Mouse (Mus musculus) T-helper 2 cell (primary cell): ENCODE data around the gene Borcs6.

Source experiments
- in situ Hi-C: fragments of 300-600 bp; cut with MboI, MseI; formaldehyde crosslinking; loops from one replicate; pipeline ENCODE4 v1.15.1; 2025; ENCODE audit warnings: high pct_unique_total_duplicates

Borcs6 gene

DNA sequence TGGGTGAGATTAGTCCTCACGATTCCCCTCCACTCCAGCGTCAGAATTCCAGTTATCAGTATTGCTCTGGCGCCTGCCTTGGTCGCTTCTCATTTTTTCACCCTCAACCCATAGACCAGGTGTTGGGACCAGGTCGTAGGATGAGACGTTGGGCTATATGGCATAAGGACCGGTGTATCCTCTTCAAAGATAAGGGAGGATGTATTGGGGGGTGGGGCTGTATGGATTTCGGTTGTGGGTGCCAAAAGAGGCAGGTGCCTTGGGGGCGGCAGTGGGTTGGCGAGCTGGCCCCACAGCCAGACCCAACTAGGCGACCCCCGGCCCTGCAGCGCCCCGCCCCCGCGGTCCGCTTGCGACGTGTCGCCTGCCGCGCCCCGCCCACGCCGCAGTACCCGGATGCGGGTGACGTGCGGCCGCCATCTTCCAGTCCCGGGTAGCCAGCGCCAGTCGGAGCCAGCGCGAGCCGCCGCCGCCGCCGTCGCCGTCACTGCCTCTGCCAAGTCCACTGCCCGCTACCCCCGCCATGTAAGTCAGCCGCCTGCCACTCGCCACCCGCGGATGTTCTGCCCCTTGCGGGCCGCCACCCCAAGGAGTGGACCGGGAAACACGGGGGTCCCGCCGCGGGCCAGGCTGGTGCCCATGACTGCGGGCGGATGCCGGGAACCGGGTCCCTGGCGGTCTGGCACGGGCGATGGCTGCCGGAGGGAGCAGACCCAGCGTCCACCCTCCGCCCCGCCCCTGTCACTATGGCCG, 28.8 kb downstream of the Borcs6 start, which contains the start of gene Vamp2:
Gene Vamp2, plus strand, starts transcription at position 388 of the 753 bp plus-strand sequence.
- in situ Hi-C loops, result no loop called here

DNA sequence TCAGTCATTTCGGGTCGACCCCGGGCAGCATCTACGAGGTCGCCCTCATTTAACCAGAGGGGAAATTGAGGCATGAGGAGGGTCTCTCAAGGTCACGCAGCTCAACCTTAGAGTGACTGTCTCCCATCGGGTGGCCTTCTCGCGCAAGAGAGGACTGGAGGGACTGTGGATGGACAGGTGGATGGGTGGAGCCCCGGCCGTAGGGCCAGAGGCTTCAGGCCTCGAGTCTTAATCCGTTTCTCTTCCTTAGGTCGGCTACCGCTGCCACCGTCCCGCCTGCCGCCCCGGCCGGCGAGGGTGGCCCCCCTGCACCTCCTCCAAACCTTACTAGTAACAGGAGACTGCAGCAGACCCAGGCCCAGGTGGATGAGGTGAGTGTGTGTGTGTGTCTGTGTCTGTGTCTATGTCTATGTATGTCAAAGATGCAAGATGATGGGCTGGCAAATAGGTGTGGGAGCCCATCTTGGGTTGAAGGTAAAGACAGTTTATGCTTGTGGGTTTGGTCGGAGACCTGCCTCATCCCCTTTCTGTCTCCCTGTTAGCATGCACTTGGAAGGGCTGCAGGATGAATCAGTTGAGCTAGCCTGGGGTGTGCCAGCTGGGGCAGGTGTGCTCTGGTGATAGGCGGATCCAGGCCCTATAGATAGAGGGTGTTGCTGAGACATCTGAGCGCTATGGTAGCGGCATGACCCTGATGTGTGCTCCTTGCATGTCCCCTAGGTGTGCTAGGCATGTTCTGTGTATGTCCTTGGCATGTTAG, 29.5 kb downstream of the Borcs6 start:
- in situ Hi-C loops, result no loop called here

GRCm38 (mm10) chr11:69089616-69090290, 30.2 kb downstream of the Borcs6 start:
- in situ Hi-C loops, result loop anchor here (10.0 kb wide), 1 partner anchor 575 kb away; the partner anchor contains the start of genes Cd68 and Mpdu1

DNA sequence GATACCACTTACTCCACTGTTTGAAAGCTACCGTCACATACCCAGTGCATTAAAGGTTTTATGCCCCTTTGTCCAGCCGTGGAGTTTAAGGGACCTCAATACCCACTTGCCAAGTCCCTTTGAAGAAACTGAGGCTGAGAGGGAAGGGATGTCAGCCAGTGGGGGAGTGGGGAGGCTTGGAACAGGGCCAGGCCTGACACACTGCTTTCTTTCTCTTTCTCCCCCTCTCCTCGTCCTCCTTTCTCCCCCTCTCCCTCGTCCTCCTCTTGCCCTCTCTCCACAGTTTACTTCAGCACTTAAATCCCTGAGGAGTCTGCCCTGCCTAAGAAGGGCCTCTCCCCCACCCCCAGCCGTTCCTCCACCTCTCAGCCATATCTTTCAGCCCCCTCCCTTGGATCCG, 30.9 kb downstream of the Borcs6 start:
- in situ Hi-C loops, result loop anchor here (10.0 kb wide), 1 partner anchor 574 kb away; the partner anchor contains the start of genes Cd68 and Mpdu1

GRCm38 (mm10) chr11:69091566-69092385, 32.3 kb downstream of the Borcs6 start:
- in situ Hi-C loops, result loop anchor here (10.0 kb wide), 1 partner anchor 573 kb away; the partner anchor contains the start of genes Cd68 and Mpdu1

DNA sequence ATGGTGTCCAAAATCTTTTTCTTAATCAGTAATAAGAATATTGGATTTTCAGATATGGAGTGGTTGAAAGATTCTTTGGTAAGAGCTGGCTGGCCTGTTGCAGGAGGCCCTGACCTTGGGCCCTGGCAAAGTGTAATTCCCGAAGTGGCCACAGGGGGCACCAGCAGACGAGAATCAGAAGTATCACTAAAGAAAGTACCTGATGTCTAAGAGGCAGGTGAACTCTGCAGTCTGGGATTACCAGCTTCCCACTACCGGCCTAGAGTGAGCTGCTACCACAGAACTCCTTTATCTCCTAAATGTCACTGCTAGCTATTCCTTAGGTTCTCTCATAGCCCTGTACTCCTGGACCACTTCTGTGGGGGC, 32.9 kb downstream of the Borcs6 start:
- in situ Hi-C loops, result loop anchor here (10.0 kb wide), 1 partner anchor 572 kb away; the partner anchor contains the start of genes Cd68 and Mpdu1

DNA sequence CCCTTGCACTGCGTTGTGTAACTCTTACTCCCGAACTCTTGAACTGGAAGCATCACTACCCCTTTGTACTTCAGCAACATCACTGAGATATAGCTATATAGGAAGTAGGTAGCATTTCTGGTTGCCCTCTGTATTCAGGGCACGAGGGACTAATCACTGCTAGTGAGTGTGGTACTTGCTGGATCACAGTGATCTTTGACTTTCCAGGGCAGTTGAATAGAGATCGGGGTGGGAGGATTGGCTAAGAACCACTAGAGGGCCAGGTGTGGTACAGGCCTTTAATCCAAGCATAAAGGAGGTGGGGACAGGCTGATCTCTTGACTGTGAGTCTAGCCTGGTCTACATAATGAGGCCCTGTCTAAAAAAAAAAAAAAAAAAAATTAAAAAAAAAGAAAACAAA, 33.4 kb downstream of the Borcs6 start:
- in situ Hi-C loops, result loop anchor here (10.0 kb wide), 1 partner anchor 572 kb away; the partner anchor contains the start of genes Cd68 and Mpdu1

- in situ Hi-C loops, result loop anchor here (10.0 kb wide), 1 partner anchor 571 kb away; the partner anchor contains the start of genes Cd68 and Mpdu1
Observed at GRCm38 (mm10) chr11:69093856-69094255, 34.3 kb downstream of the Borcs6 start.

DNA sequence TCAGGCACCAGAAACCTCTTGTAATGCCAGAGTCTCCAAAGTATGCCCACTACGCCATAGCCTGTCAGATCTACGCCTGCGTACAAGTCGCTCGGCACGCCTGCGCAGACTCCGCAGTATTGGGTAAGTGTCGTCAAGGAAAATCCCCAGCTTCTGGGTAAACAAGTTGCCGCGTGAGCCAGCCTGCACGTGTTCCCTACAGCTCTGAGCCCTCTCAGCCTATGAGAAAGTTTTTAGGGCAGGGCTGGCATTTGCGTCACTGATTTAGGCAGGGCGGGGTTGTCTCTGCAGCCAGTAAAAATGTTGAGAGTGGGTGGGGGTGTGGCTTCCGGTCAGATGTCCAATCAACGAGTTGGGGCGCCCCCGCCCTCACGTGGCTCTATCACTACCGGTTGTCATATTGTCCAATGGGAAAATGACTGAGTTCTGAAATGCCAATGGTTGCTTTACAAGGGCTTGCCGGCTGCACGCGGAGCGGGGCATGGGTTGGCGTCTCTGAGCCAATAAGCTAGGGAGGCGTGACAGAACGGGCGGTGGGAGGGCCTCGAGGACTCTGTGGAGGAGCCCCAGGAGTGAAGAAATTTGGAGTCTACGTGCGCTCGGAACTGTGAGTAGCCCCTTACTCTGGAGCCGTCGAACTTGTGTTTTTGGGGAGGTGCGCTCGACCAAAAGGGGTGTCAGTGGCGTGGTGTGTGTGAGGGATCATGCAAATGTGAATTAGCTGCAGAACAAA, 35.3 kb downstream of the Borcs6 start, which contains the start of gene Per1:
Gene Per1, plus strand, starts transcription at position 521 of the 733 bp plus-strand sequence.
- in situ Hi-C loops, result loop anchor here (10.0 kb wide), 1 partner anchor 570 kb away; the partner anchor contains the start of genes Cd68 and Mpdu1

DNA sequence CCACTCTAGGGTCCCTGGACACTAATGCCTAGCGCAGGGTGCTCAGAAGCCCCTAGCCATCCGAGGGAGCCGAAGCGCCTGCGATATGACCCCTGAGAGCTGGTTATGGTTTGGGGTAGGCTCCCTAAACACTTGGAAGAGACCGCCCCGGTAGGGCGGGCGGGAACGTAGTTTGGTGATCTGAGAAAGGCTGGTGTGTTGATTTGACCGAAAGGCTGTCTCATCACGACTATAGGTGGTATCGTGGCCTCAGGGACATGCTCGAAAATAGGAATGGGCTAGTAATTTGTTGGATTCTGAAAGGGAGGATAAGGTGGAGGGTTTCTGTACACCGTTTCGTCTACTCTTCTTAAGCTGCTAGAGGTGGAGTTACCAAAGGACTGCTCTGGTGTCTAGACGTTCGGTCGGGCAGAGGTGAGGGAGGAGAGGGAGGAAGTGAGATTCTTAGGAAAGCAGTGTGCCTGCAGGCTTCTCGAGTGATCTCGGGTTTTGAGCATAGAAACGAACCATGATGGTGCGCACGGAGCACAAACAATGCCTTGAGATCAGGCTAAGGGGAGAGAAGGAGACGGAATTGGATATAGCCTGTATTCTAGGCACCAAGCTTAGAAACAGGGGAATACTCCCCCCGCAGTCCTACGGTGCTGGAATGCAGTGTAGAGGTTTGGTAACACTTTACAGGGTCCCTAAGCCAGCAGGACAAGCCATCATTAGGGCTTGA, 36.2 kb downstream of the Borcs6 start:
- in situ Hi-C loops, result loop anchor here (10.0 kb wide), 1 partner anchor 569 kb away; the partner anchor contains the start of genes Cd68 and Mpdu1

DNA sequence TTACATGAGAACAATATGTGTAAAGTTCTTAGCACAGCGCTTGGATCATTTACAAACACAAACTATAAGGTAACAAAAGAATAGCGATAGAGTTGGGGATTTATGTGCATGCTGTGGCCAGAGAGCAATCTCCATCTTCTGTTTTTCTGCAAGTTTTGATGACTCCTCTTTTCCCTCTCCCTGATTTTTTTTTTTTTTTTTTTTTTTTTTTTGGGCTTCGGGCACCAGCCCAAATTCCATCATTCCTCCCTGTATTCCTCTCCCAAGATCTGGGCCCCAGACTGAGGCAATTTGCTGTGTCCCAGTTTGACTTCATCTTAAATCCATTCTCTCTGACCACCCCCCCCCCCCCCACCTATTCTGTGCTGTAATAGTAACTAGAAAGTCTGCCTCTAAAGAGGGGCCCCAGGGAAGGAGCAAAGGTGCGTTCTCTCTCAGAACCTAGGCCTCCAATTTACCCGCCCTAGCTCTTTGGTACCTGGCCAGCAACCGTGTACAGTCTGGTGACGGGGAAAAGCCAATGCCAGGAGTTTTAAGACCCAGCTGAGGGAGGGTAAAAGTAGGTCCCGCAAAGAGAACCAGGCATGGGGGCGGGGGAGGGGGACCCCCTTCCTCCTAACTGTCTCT, 37.0 kb downstream of the Borcs6 start:
- in situ Hi-C loops, result loop anchor here (10.0 kb wide), 1 partner anchor 568 kb away; the partner anchor contains the start of genes Cd68 and Mpdu1

- in situ Hi-C loops, result loop anchor here (10.0 kb wide), 1 partner anchor 568 kb away; the partner anchor contains the start of genes Cd68 and Mpdu1
Observed at GRCm38 (mm10) chr11:69096987-69097900, 37.7 kb downstream of the Borcs6 start.

- in situ Hi-C loops, result loop anchor here (10.0 kb wide), 1 partner anchor 567 kb away; the partner anchor contains the start of genes Cd68 and Mpdu1
Observed at GRCm38 (mm10) chr11:69098039-69098761, 38.7 kb downstream of the Borcs6 start.

GRCm38 (mm10) chr11:69098762-69099091, 39.2 kb downstream of the Borcs6 start:
- in situ Hi-C loops, result loop anchor here (10.0 kb wide), 1 partner anchor 566 kb away; the partner anchor contains the start of genes Cd68 and Mpdu1

- in situ Hi-C loops, result loop anchor here (10.0 kb wide), 1 partner anchor 565 kb away; the partner anchor contains the start of genes Cd68 and Mpdu1
Observed at GRCm38 (mm10) chr11:69099177-69099914, 39.8 kb downstream of the Borcs6 start.

GRCm38 (mm10) chr11:69099915-69100345, 40.4 kb downstream of the Borcs6 start:
- in situ Hi-C loops, result loop anchor here (10.0 to 25.0 kb wide), 2 partner anchors 565 to 912 kb away; partner anchors contain the start of genes Acadvl, Cd68, Dlg4 and Dvl2
